Mouse (Mus musculus): ENCODE results near the gene Gdpd5.

The Gdpd5 gene

GRCm38 (mm10) chr7:99404031-99404735 lies 23.0 kb downstream of the Gdpd5 start:
- 84% methylated on average over 12 of the region's 12 CpGs for WGBS

GRCm38 (mm10) chr7:99405386-99406155 lies 24.4 kb downstream of the Gdpd5 start:
- 58% methylated on average over 8 of the region's 8 CpGs for WGBS

GRCm38 (mm10) chr7:99407598-99407997 lies 26.4 kb downstream of the Gdpd5 start:
- WGBS, result 87% methylated on average over 2 of the region's 2 CpGs

- WGBS, result 55% methylated on average over 8 of the region's 8 CpGs
These were observed 28.4 kb downstream of the Gdpd5 start for GRCm38 (mm10) chr7:99409441-99410222.

GRCm38 (mm10) chr7:99410315-99410714 lies 29.1 kb downstream of the Gdpd5 start:
- WGBS, result 80% methylated on average over 9 of the region's 9 CpGs

GRCm38 (mm10) chr7:99411047-99411779 lies 30.0 kb downstream of the Gdpd5 start:
- 75% methylated on average over 6 of the region's 6 CpGs for WGBS

- WGBS, result 50% methylated on average over 4 of the region's 4 CpGs
These were observed 33.8 kb downstream of the Gdpd5 start for GRCm38 (mm10) chr7:99415045-99415444.

- WGBS, result 77% methylated on average over 3 of the region's 3 CpGs
These were observed 38.1 kb downstream of the Gdpd5 start for GRCm38 (mm10) chr7:99419311-99419710.

GRCm38 (mm10) chr7:99421006-99421405 lies 39.8 kb downstream of the Gdpd5 start:
- WGBS, result 88% methylated on average over 6 of the region's 6 CpGs

GRCm38 (mm10) chr7:99424538-99425155 lies 43.4 kb downstream of the Gdpd5 start:
- WGBS, result 72% methylated on average over 8 of the region's 8 CpGs

- 80% methylated on average over 4 of the region's 4 CpGs for WGBS
These were observed 44.5 kb downstream of the Gdpd5 start for GRCm38 (mm10) chr7:99425706-99426105.

GRCm38 (mm10) chr7:99427031-99427430 lies 45.8 kb downstream of the Gdpd5 start:
- 53% methylated on average over 10 of the region's 10 CpGs for WGBS

- WGBS, result 95% methylated on average over 3 of the region's 3 CpGs
These were observed 46.8 kb downstream of the Gdpd5 start for GRCm38 (mm10) chr7:99427987-99428386.

- WGBS, result 91% methylated on average over 5 of the region's 5 CpGs
These were observed 47.6 kb downstream of the Gdpd5 start for GRCm38 (mm10) chr7:99428836-99429235.

GRCm38 (mm10) chr7:99429786-99430185 lies 48.6 kb downstream of the Gdpd5 start:
- WGBS, result 73% methylated on average over 6 of the region's 6 CpGs

- WGBS, result 73% methylated on average over 11 of the region's 11 CpGs
These were observed 49.0 kb downstream of the Gdpd5 start for GRCm38 (mm10) chr7:99430246-99430645.

- WGBS, result 38% methylated on average over 14 of the region's 14 CpGs
These were observed 51.0 kb downstream of the Gdpd5 start for GRCm38 (mm10) chr7:99432248-99432647.

- 93% methylated on average over 6 of the region's 6 CpGs for WGBS
These were observed 51.6 kb downstream of the Gdpd5 start for GRCm38 (mm10) chr7:99432863-99433262.

GRCm38 (mm10) chr7:99434672-99435250 lies 53.5 kb downstream of the Gdpd5 start:
- WGBS, result 76% methylated on average over 12 of the region's 12 CpGs

- WGBS, result 76% methylated on average over 4 of the region's 4 CpGs
These were observed 55.3 kb downstream of the Gdpd5 start for GRCm38 (mm10) chr7:99436530-99436929.

GRCm38 (mm10) chr7:99438881-99439280 lies 57.7 kb downstream of the Gdpd5 start:
- 78% methylated on average over 10 of the region's 10 CpGs for WGBS
